Mouse (Mus musculus): ENCODE measurements around the gene Ssx9.
"Not testable (repeated sequence)": the region's sequence is repeated elsewhere in the genome, so short reads cannot be mapped to it uniquely, and the experiment has no call there.

Ssx9 gene

DNA sequence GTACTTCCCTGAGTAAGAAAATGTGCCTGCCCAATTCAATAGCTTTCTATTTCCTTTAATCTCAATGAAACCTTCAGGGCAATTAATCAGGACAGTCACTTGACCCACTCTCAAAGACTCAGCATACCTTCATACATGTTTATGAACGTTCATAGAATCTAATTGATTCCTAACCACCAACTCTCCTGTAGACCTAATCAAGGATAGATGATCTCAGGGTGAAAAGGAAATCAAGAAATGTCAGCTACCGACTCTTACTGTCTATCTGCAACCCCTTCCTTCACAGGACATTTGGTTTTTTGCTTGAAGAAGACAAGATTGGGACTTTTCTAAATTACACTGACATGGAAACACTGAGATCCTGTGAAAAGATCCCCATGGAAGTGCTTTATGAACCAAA, at the start of gene Ssx9:
Gene Ssx9, plus strand, starts transcription at position 301 of the 400 bp plus-strand sequence.
- DNase-seq, result not testable (repeated sequence)

DNA sequence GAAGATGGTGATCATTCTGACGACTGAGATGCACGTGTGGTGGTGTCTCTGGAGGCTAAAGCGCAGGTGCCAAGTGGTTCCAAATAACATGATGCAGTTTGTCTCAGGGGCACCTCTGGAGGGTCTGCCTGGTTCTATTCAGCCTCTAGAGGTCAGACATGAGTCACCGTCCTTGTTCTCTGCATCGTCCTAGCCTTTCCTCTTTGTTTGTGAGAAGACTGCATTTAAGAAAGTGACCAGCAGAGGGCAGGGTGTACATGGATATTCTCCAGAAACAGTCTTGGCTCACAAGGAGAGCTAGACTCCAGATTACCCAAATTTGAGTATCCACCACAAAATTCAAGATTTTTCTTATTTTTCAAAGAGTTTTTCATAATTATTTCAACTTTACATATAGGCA, 15.3 kb upstream of the Ssx9 start:
- DNase-seq, result no peak

- not testable (repeated sequence) for DNase-seq
Observed at GRCm38 (mm10) chrX:8803391-8803790, 55.2 kb downstream of the Ssx9 start, which contains the start of gene Ssxb5. Gene Ssxb5, plus strand, starts transcription at chrX:8803691.
